Mouse (Mus musculus) heart, embryonic 11.5 days (tissue): ENCODE measurements around the gene Zfp87. TPM values are rescaled to one million over a fixed set of nuclear protein-coding genes. Genes with fewer than 3 reads are reported as not detected.

Experiments
- ATAC-seq: fragments of 200-750 bp; cut with Nextera tagmentation; replicated peaks from 2 replicates; pipeline ENCODE4 v1.8.0; 2017; ENCODE audit warnings: moderate library complexity; ENCODE audit not compliant: insufficient number of reproducible peaks, low FRiP score, low TSS enrichment
- H3K27ac ChIP-seq: fragments of 300-500 bp; sonication (generic); 2 replicates; pipeline ENCODE4 v1.5.1; 2014; ENCODE audit warnings: mild to moderate bottlenecking, low read depth, low read length
- H3K27me3 ChIP-seq: fragments of 300-500 bp; sonication (generic); 2 replicates; pipeline ENCODE4 v1.6.1; 2014; ENCODE audit warnings: mild to moderate bottlenecking, low read length, mixed read lengths; ENCODE audit not compliant: control insufficient read depth, insufficient read depth
- H3K36me3 ChIP-seq: fragments of 300-500 bp; sonication (generic); 2 replicates; pipeline ENCODE4 v1.6.1; 2014; ENCODE audit warnings: mild to moderate bottlenecking, low read length, moderate library complexity, mixed read lengths; ENCODE audit not compliant: control insufficient read depth, insufficient read depth
- H3K4me1 ChIP-seq: fragments of 300-500 bp; sonication (generic); 2 replicates; pipeline ENCODE4 v1.6.1; 2014; ENCODE audit warnings: low read length; ENCODE audit not compliant: control insufficient read depth, insufficient read depth
- H3K4me2 ChIP-seq: fragments of 300-500 bp; sonication (generic); 2 replicates; pipeline ENCODE4 v1.6.1; 2014; ENCODE audit warnings: mild to moderate bottlenecking, moderate library complexity
- H3K4me3 ChIP-seq: fragments of 300-500 bp; sonication (generic); 2 replicates; pipeline ENCODE4 v1.5.1; 2014; ENCODE audit warnings: low read depth, low read length
- H3K9ac ChIP-seq: fragments of 300-500 bp; sonication (generic); 2 replicates; pipeline ENCODE4 v1.6.1; 2014; ENCODE audit warnings: mild to moderate bottlenecking, low read depth, low read length, moderate library complexity
- H3K9me3 ChIP-seq: fragments of 300-500 bp; sonication (generic); replicated peaks from 2 replicates; pipeline ENCODE4 v1.6.1; 2016; ENCODE audit warnings: low read length; ENCODE audit not compliant: control insufficient read depth
- WGBS: fragments of 180-500 bp; shearing (Covaris S2); extraction: QIAGEN DNeasy Blood & Tissue Kit; methylation state at CpG from one replicate; pipeline ENCODE4 v1.1.7; 2014; ENCODE audit not compliant: insufficient replicate concordance; 5-methylcytosine and 5-hydroxymethylcytosine counted together
- polyA plus RNA-seq: library from polyadenylated mRNA; unstranded; fragments of >200 nt; fragmentation: Nextera tagmentation; extraction: Ambion mirVana; gene quantifications from 2 replicates; pipeline ENCODE4 v1.2.1, GENCODE M21; 2014

The Zfp87 gene
- polyA plus RNA-seq: 17.4 and 19.6 TPM in 2 replicates

DNA sequence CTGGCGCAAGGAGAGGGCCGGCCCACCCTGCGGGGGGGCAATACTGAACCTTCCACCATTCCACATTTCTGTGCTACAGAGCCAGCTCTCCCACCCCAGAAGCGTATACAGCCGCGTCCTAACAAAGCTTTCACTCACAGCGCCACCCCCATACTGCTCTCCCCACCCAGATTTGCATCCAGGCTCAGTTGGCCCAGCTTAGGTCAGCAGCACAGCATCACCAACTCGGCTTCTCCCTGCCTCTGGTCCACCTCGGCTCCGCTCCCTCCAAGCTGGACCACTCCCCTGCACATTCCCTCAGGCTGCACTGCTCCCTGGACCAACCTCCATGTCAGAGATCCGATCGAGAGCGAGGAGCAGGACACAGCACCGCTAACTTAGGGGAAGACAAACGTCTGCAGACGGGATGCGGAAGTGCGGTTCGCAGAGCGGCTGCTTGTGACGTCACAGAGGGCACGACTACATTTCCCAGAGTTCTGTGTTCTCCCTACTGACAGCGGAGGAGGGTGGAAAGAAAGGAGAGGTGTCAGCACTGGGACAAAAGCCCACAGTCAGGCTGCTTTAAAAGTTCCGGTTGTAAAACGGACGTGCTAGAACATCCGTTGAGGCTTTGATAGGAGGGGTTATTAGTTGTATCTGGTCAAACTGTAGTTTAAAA is at the start of gene Zfp87, which contains the start of gene Gm26965:
TSS of gene Zfp87 (minus strand) at position 425 of the 658 bp plus-strand sequence.
TSS of gene Gm26965 (minus strand) at position 399 of the 658 bp plus-strand sequence.
- WGBS: under 1% methylated on average over 27 of the region's 27 CpGs
- ATAC-seq: peak; percentile 99
- H3K9me3 ChIP-seq: no peaks in the 10 kb centered on the region
- H3K36me3 ChIP-seq: no peaks in the 10 kb centered on the region
- peak within 1 kb of the TSS; percentile 76 for H3K9ac ChIP-seq
- H3K27me3 ChIP-seq: no peaks in the 10 kb centered on the region
- H3K4me2 ChIP-seq: peak within 1 kb of the TSS; percentile 83
- H3K4me3 ChIP-seq: peak within 1 kb of the TSS; percentile 60
- peaks cover 4% of the 10 kb centered on the region; the same call in 1 of the 2 replicates for H3K4me1 ChIP-seq
- H3K27ac ChIP-seq: peak within 1 kb of the TSS; percentile 6; the same call in 1 of the 2 replicates

DNA sequence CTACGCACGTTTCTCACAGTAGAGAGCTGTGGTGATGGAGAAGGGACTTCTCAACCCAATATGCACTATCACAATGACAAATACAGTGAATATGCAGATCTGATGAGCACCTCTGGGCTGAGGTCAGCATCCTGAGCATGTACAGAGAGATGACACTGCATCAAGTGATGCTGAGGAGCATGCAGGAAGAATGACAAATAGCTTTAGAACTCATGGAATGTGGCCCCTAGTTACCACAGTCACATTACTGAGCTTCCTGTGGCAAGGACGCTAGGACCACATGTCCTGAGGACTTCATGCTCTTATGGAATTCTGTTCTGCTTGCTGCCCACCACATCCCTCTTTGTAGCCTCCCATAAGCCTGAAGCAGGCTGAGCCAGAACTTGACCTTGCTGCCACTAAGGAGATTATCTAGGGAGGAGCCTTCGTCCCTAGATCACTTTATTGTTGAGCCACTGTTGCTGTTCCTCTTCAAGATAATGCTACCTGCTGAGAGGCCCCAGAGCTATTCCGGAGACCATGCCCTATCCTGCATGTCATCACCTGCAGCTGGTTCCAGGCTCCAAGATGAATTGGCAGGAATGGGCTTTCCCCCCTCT is 46.7 kb upstream of the Zfp87 start:
- no peak overlapping the region for H3K9ac ChIP-seq
- H3K27me3 ChIP-seq: no peaks in the 10 kb centered on the region
- no peaks in the 10 kb centered on the region for H3K9me3 ChIP-seq
- no peak overlapping the region for H3K4me2 ChIP-seq
- H3K27ac ChIP-seq: no peak overlapping the region
- no peaks in the 10 kb centered on the region for H3K4me1 ChIP-seq
- H3K36me3 ChIP-seq: no peaks in the 10 kb centered on the region
- 67% methylated on average over 5 of the region's 5 CpGs for whole genome bisulfite sequencing
- no peak overlapping the region for H3K4me3 ChIP-seq
- no peak for ATAC-seq

DNA sequence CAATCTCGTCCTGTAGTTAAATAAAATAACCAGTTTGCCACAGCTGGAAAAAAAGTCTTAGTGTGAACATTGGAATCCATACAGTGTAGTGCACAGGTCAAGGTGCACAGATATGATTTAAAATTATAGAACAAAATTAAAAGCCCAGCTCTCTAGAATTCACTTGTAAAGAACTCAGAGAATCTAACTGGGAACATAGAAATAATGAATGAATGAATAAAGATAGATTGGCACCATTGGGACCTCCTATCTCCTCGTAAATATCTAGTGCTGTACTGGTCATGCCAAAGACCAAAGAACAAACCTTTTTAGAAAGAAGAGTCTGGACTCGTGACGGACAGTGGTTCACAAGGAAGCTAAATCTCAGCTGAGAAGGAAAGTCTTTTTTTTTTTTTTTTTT is 27.8 kb upstream of the Zfp87 start, which contains the start of gene Zfp748:
TSS of gene Zfp748 (minus strand) at position 101 of the 400 bp plus-strand sequence.
- H3K4me3 ChIP-seq: peak within 1 kb of the TSS; percentile 82
- no peaks in the 10 kb centered on the region for H3K27me3 ChIP-seq
- H3K9ac ChIP-seq: peak within 1 kb of the TSS; percentile 90
- peak within 1 kb of the TSS; percentile 73 for H3K4me2 ChIP-seq
- WGBS: 74% methylated on average over 4 of the region's 4 CpGs
- H3K36me3 ChIP-seq: no peaks in the 10 kb centered on the region
- H3K9me3 ChIP-seq: no peaks in the 10 kb centered on the region
- no peak for ATAC-seq
- H3K4me1 ChIP-seq: peaks cover 8% of the 10 kb centered on the region
- peak within 1 kb of the TSS; percentile 86 for H3K27ac ChIP-seq

DNA sequence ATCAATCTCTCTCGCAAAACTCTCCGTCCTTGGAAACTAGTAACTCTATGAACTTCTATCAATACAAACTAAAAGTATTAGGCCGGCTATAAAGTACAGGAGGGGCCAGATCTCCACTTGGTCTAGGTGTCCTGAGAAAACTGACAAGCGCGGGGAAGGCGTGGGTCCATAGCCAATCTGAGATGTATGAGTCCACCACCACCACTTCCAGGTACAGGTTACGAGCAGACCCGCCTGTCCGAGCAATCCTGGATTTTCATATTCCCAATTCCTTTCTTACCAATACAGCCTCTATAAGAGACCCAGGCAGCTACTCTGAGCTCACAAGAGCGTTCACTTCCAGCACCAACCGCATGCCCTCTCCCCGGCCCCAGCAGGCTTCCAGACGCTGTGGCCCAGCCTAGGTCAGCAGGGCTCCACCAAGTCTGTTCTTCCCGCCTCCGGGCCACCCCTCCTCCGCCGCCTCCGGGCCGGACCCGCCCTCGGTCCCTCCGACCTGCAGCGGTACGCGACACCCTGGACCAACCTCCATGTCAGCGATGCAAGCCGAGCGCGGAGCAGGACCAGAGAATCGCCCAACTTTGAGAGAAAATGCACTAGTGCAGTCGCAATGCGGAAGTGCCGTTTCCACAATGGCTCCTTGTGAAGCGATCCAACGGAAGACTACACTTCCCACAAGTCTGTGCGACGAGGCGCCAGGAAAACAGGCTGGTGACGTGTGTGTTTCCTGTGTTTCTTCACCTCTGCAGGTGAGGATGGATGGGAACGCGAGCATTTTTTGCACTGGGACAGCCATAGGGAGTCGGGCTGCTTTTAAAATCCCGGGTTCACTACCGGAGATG is 26.7 kb upstream of the Zfp87 start:
- peak overlapping the region; percentile 73 for H3K4me2 ChIP-seq
- peaks cover 8% of the 10 kb centered on the region for H3K4me1 ChIP-seq
- H3K27me3 ChIP-seq: no peaks in the 10 kb centered on the region
- H3K9ac ChIP-seq: peak overlapping the region; percentile 90
- peak overlapping the region; percentile 86 for H3K27ac ChIP-seq
- H3K4me3 ChIP-seq: peak overlapping the region; percentile 82
- no peaks in the 10 kb centered on the region for H3K36me3 ChIP-seq
- peak; percentile 96 for ATAC-seq
- WGBS: under 1% methylated on average over 44 of the region's 44 CpGs
- no peaks in the 10 kb centered on the region for H3K9me3 ChIP-seq

DNA sequence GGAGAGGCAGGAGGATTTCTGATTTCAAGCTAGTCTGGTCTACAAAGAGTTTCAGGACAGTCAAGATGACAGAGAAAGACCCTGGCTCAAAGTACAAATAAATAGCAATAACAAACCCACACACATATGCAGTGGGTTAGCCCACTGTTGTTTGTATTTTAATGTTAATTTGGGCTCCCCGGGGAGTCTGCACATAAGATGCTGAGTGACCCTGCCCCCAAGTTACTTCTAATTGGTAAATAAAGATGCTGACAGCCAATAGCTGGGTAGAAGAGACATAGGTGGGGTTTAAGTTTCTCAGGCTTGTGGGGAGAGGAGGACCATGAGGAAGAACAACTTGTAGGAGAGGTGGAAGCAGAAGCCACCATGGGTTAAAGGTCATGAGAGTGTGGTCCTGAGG is 20.0 kb upstream of the Zfp87 start:
- H3K4me1 ChIP-seq: no peaks in the 10 kb centered on the region
- 81% methylated on average over 1 of the region's 1 CpGs for WGBS
- H3K27me3 ChIP-seq: no peaks in the 10 kb centered on the region
- ATAC-seq: no peak
- H3K27ac ChIP-seq: no peak overlapping the region
- peaks cover 23% of the 10 kb centered on the region for H3K36me3 ChIP-seq
- no peak overlapping the region for H3K9ac ChIP-seq
- H3K4me3 ChIP-seq: no peak overlapping the region
- no peak overlapping the region for H3K4me2 ChIP-seq
- H3K9me3 ChIP-seq: no peaks in the 10 kb centered on the region

DNA sequence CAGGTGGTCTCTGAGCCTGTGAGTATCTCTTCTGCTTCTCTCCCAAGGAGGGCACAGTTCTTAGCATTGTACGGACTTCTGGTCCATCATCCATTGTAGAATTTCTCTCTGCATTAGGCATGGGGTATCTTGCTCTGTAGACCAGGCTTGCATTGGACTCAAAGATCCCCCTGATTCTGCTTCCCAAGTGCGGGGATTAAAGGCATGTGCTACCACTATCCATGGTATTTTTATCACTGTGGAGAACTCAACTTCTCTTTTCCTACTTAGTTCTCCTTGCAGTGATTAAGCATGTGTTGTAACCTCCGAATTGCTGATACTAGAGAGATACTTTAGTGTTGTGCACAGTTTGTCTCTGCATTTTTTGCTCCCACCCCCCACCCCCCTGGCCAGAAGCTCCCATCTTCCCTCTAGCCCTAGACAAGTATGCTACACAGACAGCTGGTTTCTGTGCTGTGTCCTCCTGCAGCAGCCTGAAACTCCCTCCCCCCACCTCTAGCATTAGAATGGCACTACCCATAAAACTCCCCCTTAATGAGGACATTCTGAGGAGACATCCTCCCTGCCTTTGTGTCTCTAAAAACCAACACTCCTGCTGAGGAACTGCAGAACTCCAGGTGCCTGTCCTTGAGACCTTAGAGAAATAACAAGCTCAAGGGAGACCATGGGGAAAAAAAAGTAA is 1.2 kb upstream of the Zfp87 start:
- Histone ChIP-seq H3K9ac (no peak overlapping the region), H3K4me1 (peaks cover 4% of the 10 kb centered on the region; the same call in 1 of the 2 replicates), H3K36me3 (no peaks in the 10 kb centered on the region), H3K27ac (no peak overlapping the region), H3K4me2 (no peak overlapping the region), H3K4me3 (no peak overlapping the region), H3K27me3 (no peaks in the 10 kb centered on the region), H3K9me3 (no peaks in the 10 kb centered on the region)
- WGBS: 73% methylated on average over 3 of the region's 3 CpGs
- ATAC-seq: no peak

DNA sequence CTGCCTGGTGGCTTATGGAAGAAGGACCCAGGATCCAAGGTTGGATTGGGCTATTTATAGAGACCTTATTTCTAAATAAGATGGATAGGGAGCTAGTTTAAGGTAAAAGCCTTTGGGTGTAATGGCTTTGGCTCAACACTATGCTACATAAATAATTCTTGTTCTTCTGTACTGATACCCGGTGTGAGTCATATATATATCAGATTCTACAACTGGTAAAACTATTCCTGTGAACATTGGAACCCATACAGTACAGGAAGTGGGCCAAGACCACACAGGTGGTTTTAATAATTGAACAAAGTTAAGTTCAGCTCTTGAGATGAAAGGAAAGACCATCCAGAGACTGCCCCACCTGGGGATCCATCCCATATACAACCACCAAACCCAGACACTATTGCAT is 25.1 kb downstream of the Zfp87 start:
- Histone ChIP-seq H3K9ac (no peak overlapping the region), H3K4me3 (no peak overlapping the region; the same call in 1 of the 2 replicates), H3K4me1 (0 out of 2 replicates have a peak, but pooled peaks cover 3% of the 10 kb centered on the region), H3K27ac (no peak overlapping the region), H3K9me3 (no peaks in the 10 kb centered on the region), H3K4me2 (no peak overlapping the region), H3K27me3 (no peaks in the 10 kb centered on the region), H3K36me3 (peaks cover 2% of the 10 kb centered on the region; the same call in 1 of the 2 replicates)
- ATAC-seq: peak; percentile 43; the same call in 1 of the 2 replicates
- WGBS: 73% methylated on average over 1 of the region's 1 CpGs
